Mouse (Mus musculus) left cerebral cortex, adult 18-20 months (tissue): ENCODE results near the gene Plekhm3. TPM values are rescaled to one million over a fixed set of nuclear protein-coding genes. Genes with fewer than 3 reads are reported as not detected.
A peak's percentile ranks its signal among the peaks of the same experiment; 100 is the strongest.

ENCODE experiments used
- DNase-seq, 2 experiments: peaks; one replicate each; pipeline ENCODE4 v3.0.0; 2021 to 2022; ENCODE audit warnings: low spot score in 2 of 2, mixed read lengths in 1 of 2
- total RNA-seq, 2 experiments: library from RNA; stranded (reverse); gene quantifications; 2 replicates each; pipeline ENCODE4 v1.2.3; 2021

The Plekhm3 gene
- total RNA-seq, 2 experiments from 2014 or later, result 40.0 to 40.9 TPM

GRCm38 (mm10) chr1:64790806-64791790 is 165.5 kb downstream of the Plekhm3 start:
- DNase-seq, result peak; percentile 29 to 32

- no peak for DNase-seq
Measured at GRCm38 (mm10) chr1:64787701-64788515, 168.7 kb downstream of the Plekhm3 start.

- DNase-seq, result no peak
Measured at GRCm38 (mm10) chr1:64779863-64780262, 176.8 kb downstream of the Plekhm3 start.

- DNase-seq, result no peak
Measured at GRCm38 (mm10) chr1:64779415-64779814, 177.2 kb downstream of the Plekhm3 start.

GRCm38 (mm10) chr1:64773305-64773704 is 183.3 kb downstream of the Plekhm3 start:
- no peak for DNase-seq

GRCm38 (mm10) chr1:64770169-64770568 is 186.5 kb downstream of the Plekhm3 start:
- no peak for DNase-seq

GRCm38 (mm10) chr1:64761646-64762045 is 195.0 kb downstream of the Plekhm3 start:
- no peak for DNase-seq

- no peak for DNase-seq
Measured at GRCm38 (mm10) chr1:64757766-64758165, 198.9 kb downstream of the Plekhm3 start.

- DNase-seq, result no peak
Measured at GRCm38 (mm10) chr1:64757254-64757653, 199.4 kb downstream of the Plekhm3 start.

- no peak for DNase-seq
Measured at GRCm38 (mm10) chr1:64756640-64757030, 200.0 kb downstream of the Plekhm3 start.

GRCm38 (mm10) chr1:64755971-64756639 is 200.5 kb downstream of the Plekhm3 start:
- DNase-seq, result no peak

GRCm38 (mm10) chr1:64754658-64755057 is 202.0 kb downstream of the Plekhm3 start:
- DNase-seq, result no peak

- DNase-seq, result no peak
Measured at GRCm38 (mm10) chr1:64753668-64754067, 203.0 kb downstream of the Plekhm3 start.

GRCm38 (mm10) chr1:64753109-64753508 is 203.5 kb downstream of the Plekhm3 start:
- DNase-seq, result no peak

GRCm38 (mm10) chr1:64744616-64745015 is 212.0 kb downstream of the Plekhm3 start:
- DNase-seq, result no peak

GRCm38 (mm10) chr1:64742741-64743408 is 213.7 kb downstream of the Plekhm3 start:
- DNase-seq, result no peak

GRCm38 (mm10) chr1:64738661-64739082 is 218.0 kb downstream of the Plekhm3 start:
- no peak for DNase-seq

- DNase-seq, result no peak
Measured at GRCm38 (mm10) chr1:64738180-64738555, 218.5 kb downstream of the Plekhm3 start.

- peak; percentile 58 to 62 for DNase-seq
Measured at GRCm38 (mm10) chr1:64737502-64738179, 219.0 kb downstream of the Plekhm3 start, which contains the start of gene Fzd5. TSS of gene Fzd5 (minus strand) at chr1:64737751.
